9 mouse cellular contexts compared by ENCODE assay signal in the genomic region with DNA sequence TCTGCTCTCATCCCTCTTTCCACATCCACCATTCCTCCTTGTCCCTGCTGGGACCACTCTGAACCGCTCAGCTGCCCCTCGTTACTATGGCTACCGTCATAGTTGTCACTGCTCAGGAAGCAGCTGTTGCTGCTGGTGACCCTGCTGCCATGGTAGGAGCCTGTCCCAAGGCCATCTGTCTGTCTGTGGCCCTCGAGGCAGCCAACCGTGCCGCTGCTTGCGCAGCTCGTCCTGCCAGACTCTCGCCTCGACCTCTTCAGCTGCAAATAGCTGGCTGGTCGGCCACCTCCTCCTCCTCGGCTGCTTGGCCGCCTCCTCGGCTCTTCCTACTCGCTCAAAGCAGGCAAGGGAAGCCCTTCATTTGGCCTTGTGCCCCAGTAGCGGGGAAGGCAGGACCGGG.
DNase-seq lines count a peak whose midpoint lies in the region; ATAC-seq lines count a peak whose summit lies in the region.
"Had no signal": no experiment of that assay in that cellular context is flagged by ENCODE, and none has a peak within 500 bp of the region (broad histone marks: within the 10 kb centered on the region; RNA-seq: fewer than 3 reads in every experiment).

No protein-coding gene starts in this region.

- no peak overlapping the region for H3K9ac ChIP-seq in kidney, embryonic 14.5 days (ENCODE audit: low read depth, low read length)
- no peak overlapping the region for H3K9ac ChIP-seq in hindbrain, embryonic 11.5 days (ENCODE audit: low read depth, low read length)
- no peak overlapping the region for H3K9ac ChIP-seq in midbrain, embryonic 13.5 days (replicated peaks)

- H3K36me3 ChIP-seq in kidney, embryonic 14.5 days (ENCODE audit: control insufficient read depth, insufficient read depth, low read length), result no peaks in the 10 kb centered on the region
- H3K36me3 ChIP-seq in hindbrain, embryonic 11.5 days (ENCODE audit: control insufficient read depth, insufficient read depth, low read length), result no peaks in the 10 kb centered on the region
- peaks cover 19% of the 10 kb centered on the region for H3K36me3 ChIP-seq in midbrain, embryonic 13.5 days

- H3K9me3 ChIP-seq in kidney, embryonic 14.5 days (ENCODE audit: control insufficient read depth, low read length), result no peaks in the 10 kb centered on the region
- H3K9me3 ChIP-seq in hindbrain, embryonic 11.5 days (ENCODE audit: control insufficient read depth, low read length), result no peaks in the 10 kb centered on the region
- no peaks in the 10 kb centered on the region for H3K9me3 ChIP-seq in midbrain, embryonic 13.5 days

- no peak overlapping the region for H3K27ac ChIP-seq in kidney, embryonic 14.5 days (ENCODE audit: low read depth, low read length)
- H3K27ac ChIP-seq in hindbrain, embryonic 11.5 days (ENCODE audit: low read depth, low read length), result peak overlapping the region; percentile 51
- peak overlapping the region; percentile 55 for H3K27ac ChIP-seq in midbrain, embryonic 13.5 days

- H3K4me2 ChIP-seq in kidney, embryonic 14.5 days (replicated peaks; ENCODE audit: low read depth, low read length), result no peak overlapping the region; the same call in 1 of the 2 replicates
- no peak overlapping the region for H3K4me2 ChIP-seq in hindbrain, embryonic 11.5 days (replicated peaks; ENCODE audit: low read depth, low read length)
- H3K4me2 ChIP-seq in midbrain, embryonic 13.5 days (replicated peaks), result peak overlapping the region; percentile 1; the same call in 1 of the 2 replicates

- WGBS in kidney, embryonic 14.5 days, result 5% methylated on average over 17 of the region's 17 CpGs
- 19% methylated on average over 17 of the region's 17 CpGs for WGBS in hindbrain, embryonic 11.5 days
- 19% methylated on average over 17 of the region's 17 CpGs for WGBS in midbrain, embryonic 13.5 days

- peaks cover 9% of the 10 kb centered on the region for H3K4me1 ChIP-seq in kidney, embryonic 14.5 days (ENCODE audit: control insufficient read depth, insufficient read depth, low read length)
- H3K4me1 ChIP-seq in hindbrain, embryonic 11.5 days (replicated peaks; ENCODE audit: control insufficient read depth, insufficient read depth, low read length), result peaks cover 14% of the 10 kb centered on the region
- peaks cover 43% of the 10 kb centered on the region for H3K4me1 ChIP-seq in midbrain, embryonic 13.5 days (replicated peaks)

- no peaks in the 10 kb centered on the region for H3K27me3 ChIP-seq in kidney, embryonic 14.5 days (ENCODE audit: control insufficient read depth, insufficient read depth, low read length)
- H3K27me3 ChIP-seq in hindbrain, embryonic 11.5 days (ENCODE audit: control insufficient read depth, insufficient read depth, low read length), result no peaks in the 10 kb centered on the region
- H3K27me3 ChIP-seq in midbrain, embryonic 13.5 days, result no peaks in the 10 kb centered on the region

- no peak for DNase-seq in kidney, adult 8-10 months
- DNase-seq in embryo, embryonic 11.5 days (ENCODE audit: low read depth, low spot score), result peak; percentile 17
- peak; percentile 74 for DNase-seq in hindbrain, embryonic 11.5 days (ENCODE audit: low spot score)
- DNase-seq in MN1 (ENCODE audit: low spot score), result no peak
- DNase-seq in right cerebral cortex, postnatal 25 days, result no peak

- ATAC-seq in kidney, embryonic 14.5 days (ENCODE audit: low FRiP score, low TSS enrichment), result peak; percentile 75
- ATAC-seq in hindbrain, embryonic 11.5 days (ENCODE audit: low FRiP score), result peak; percentile 85
- ATAC-seq in midbrain, embryonic 13.5 days, result peak; percentile 71
- ATAC-seq in activated CD4-positive, CD25-positive, alpha-beta regulatory T cell, adult 4 months, result no peak

- H3K4me3 ChIP-seq in kidney, embryonic 14.5 days (ENCODE audit: low read length), result no peak overlapping the region
- H3K4me3 ChIP-seq in hindbrain, embryonic 11.5 days (ENCODE audit: low read depth, low read length), result no peak overlapping the region
- H3K4me3 ChIP-seq in midbrain, embryonic 13.5 days (replicated peaks), result no peak overlapping the region
- H3K4me3 ChIP-seq: myocyte had no signal

Comparison
In these comparisons a context has a peak if more than half of its experiments do, and no peak if none do; other contexts are left out.
1. DNase-seq: peak in embryo, embryonic 11.5 days (single experiment) and hindbrain, embryonic 11.5 days (single experiment); none in kidney, adult 8-10 months (0 of 2), MN1 (single experiment) and right cerebral cortex, postnatal 25 days (single experiment).